Mouse (Mus musculus) CD4-positive, CD25-positive, alpha-beta regulatory T cell, adult 2 months (primary cell): ENCODE data around the gene Dock7.

Experiments
- DNase-seq: peaks from one replicate; pipeline ENCODE4 v3.0.0-alpha.2; 2012; ENCODE audit warnings: low read depth, low spot score

Dock7 gene

DNA sequence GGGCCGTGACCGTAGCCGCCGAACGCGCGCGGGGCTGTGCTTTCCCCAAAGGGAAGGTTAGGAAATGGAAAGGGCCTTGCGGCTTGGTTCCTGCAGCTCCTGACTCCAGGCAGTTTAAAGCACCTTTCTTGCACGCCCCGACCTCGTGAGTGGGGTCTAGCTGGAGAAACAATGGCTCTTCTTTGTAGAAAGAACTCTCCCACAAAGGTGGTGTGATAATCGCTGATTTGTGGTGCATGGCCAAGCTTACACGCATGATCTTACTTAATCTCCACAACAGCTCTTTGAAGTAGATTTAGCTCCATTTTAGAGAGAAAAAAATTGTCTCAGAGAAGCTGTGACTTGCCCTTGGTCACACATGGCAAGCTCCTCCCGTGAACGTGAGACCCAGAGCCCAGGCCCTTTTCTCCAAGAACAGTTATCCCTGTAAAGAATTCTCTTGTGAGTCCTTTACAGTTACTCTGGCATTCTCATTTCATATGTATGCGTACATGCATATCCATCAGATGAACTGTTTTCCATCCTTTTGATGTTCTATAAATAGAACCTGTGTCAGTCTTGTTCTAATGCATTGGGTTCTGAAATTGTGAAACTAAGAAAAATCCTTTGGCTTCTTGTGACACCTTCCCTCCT is 524 bp upstream of the Dock7 start:
- no peak for DNase-seq

DNA sequence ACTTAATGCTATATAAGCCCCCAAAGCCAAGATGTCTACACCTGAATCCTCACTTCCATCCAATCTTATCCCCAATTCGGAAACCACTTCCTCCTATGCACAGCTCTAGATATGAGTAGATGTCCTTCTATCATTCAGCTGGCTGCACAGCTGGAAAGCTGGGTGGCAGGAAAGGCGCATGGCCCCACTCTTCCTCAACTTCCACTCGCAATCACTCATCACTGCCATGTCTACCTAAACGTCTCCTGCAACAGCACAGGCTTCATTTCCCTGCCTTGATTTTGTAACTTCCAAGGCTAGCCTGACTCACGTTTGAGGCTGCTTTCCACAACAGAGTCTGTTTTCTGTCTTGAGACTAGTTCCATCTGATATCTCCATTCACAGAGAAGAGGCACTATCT is 1.7 kb downstream of the Dock7 start:
- no peak for DNase-seq

DNA sequence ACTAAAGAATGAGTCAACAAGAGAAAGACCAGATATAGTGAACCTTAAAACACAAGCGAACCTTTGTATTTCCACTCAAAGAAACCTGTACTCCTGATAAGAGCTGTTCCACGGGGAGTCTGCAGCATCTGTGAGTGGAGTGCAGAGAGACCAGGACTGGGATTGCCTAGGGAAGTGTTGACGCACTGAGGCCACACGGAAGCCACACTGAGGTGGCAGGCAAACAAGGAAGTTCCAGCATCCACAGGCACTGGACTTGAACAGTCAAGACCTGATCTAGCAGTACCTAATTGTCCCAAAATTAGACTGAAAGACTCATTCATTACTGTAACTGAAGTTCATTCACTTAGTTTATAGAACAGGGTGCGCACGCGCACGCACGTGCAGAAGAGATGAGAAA is 4.9 kb downstream of the Dock7 start:
- no peak for DNase-seq

- no peak for DNase-seq
Measured at GRCm38 (mm10) chr4:99111670-99112069, 9.0 kb downstream of the Dock7 start.

GRCm38 (mm10) chr4:99108817-99109216 is 11.9 kb downstream of the Dock7 start:
- no peak for DNase-seq

GRCm38 (mm10) chr4:99102846-99103245 is 17.9 kb downstream of the Dock7 start:
- DNase-seq, result no peak

GRCm38 (mm10) chr4:99100724-99101123 is 20.0 kb downstream of the Dock7 start:
- DNase-seq, result no peak

GRCm38 (mm10) chr4:99091777-99092176 is 28.9 kb downstream of the Dock7 start:
- DNase-seq, result no peak

DNA sequence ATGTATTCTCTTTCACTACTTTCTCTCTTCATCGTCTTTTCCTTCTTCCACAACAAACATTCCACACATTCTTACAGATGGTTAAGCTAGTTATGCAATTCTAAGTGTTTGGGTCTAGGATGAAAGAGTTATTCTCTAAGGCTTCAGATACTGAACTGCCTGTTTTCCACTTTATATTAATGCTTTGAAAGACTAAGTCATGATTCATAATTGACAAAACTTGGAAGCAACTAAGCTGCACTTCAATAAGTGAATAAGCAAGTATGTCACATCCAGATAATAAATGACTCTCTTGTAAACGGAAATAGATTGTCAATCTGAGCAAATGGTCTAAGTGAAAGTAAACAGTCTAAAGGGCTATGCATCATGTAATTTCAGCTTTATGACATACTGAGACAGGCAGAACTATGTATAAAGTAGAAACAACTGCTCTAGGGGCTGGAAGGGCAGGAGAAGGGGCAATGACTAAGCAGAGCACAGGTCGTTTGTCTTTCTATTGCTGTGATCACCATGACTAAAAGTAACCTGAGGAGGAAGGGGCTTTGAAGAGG is 29.5 kb downstream of the Dock7 start:
- no peak for DNase-seq

- DNase-seq, result no peak
Measured at GRCm38 (mm10) chr4:99087760-99088485, 32.8 kb downstream of the Dock7 start.

DNA sequence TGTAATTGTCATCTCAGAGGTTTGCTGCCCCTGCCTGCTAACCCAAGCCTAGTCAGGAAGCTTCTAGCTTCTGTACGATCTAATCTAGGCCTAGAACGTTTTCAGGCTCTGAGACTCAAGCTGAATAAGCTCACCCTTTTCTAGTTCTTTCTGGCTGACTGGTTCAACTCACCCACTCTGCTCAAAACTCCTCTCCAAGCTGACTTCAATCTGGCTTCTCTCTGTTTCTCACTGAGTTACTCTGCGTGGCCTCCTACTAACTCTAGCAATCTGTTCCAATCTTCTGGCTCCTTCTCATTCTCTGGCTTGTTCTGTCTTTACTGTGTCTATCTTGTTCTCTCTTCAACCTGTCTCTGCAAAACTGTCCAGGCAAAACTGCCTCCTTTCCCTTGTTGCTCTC is 36.9 kb downstream of the Dock7 start:
- DNase-seq, result no peak

- no peak for DNase-seq
Measured at GRCm38 (mm10) chr4:99081169-99081568, 39.5 kb downstream of the Dock7 start.

- DNase-seq, result no peak
Measured at GRCm38 (mm10) chr4:99078005-99078404, 42.7 kb downstream of the Dock7 start.

DNA sequence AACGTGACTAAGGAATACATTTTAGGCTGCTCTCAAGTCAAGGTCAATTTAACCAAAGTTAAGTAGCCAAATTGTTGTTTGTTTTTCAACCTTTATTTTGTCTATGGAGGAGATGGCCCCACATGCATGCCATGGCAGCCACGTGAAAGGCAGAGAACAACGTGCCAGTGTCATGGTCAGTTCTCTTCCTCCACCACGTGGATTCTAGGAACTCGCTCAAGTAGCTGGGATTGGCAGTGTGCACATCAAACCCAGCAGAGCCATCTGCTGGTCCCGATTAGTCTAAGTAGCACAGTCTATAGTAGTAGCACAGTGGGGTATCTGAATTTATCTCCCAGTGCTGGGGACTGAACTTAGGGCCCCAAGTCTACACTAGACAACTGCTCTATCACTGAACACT is 51.9 kb downstream of the Dock7 start:
- DNase-seq, result no peak

DNA sequence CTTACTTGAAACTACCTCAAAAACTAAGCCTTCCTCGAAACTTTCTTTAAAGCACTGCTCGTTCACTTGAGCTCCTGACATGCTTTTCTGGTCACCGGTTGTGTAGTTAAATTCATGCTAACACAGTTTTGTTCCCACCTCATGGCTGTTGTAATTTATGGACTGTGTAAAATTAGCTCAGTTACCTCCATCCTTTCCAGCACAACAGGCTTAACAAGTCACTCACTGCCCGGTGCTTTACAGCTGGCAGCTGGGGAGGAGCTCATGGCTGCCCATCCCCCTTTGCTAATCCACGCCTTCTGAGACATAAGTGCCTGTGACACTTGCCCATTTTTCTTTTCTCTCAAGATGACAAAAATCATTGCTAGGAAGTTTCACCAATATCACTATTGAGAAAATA is 56.2 kb downstream of the Dock7 start:
- no peak for DNase-seq

DNA sequence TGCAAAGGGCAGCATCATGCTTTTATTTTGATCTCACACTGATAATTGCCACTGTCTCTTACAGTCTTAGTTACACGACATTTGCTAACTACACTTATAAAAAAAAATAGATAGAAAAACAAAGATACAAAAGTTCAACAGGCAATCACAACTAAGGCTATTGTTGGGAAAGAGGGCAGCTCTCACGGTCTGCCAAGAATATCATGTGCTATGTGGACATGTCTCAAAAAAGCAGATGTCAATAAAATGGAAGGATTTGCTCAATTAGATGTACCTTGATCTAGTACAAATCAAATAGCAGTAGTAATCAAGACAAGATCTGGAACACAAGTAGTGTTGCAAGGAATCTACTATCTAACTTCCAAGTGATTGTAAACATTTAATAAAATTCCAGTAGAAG is 72.1 kb downstream of the Dock7 start:
- DNase-seq, result no peak

GRCm38 (mm10) chr4:99046471-99046870 is 74.2 kb downstream of the Dock7 start:
- DNase-seq, result no peak

DNA sequence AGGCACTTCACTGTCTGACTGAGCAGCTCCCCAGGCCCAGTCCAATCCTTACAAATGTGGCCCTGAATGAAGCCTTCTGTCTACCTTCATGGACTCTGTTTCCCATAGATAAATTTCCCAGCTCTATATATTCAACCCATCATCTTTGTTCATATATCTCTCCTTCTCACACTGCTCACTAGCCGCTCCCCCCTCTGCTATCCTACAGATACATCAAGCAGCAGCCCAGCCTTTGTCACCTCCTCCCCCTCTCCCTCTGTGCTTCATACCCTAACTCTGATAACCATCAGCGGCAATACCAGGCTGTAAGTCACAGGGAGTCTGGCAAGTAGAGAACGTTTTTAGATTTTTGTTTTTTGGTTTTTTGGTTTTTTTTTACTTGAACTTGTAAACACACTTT is 75.9 kb downstream of the Dock7 start:
- no peak for DNase-seq

DNA sequence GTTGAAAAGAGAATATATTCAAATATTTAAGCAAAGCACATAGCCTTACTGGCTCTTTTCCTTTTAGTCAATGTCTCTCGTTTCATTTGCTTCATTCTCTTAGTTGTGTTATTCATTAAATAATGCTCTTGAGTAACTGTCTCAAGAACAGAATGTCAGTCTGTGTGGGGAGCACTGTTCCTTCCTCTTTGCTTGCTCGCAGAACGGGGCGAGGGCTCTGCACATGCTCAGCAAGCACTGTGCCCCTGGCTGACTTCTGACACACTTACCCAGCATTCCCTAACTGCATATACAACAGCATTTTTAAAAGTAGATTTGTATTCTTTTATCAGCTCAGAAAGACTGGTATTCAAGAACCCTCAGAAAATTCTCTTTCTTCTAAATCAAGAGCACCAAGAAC is 87.8 kb downstream of the Dock7 start:
- DNase-seq, result no peak

DNA sequence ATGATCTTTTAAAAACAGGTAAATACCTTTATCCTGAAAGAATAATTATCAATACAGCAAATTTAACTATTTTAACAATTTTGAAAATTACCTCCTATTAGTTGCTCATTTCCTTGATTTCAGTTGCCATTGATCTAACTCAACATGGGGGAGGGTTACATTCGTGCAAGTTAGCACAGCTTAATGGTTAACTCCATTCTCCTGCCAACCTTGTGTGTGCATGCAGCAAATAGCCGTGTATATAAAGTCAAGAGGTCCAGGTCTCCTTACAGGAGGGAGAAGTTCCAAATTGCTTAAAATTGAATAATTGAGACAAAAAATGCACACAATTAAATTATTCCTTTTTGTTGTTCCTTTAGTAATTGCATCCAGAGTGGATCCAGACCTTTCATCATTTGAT is 90.0 kb downstream of the Dock7 start, which contains the start of gene Angptl3:
Gene Angptl3, plus strand, starts transcription at position 269 of the 400 bp plus-strand sequence.
- no peak for DNase-seq

DNA sequence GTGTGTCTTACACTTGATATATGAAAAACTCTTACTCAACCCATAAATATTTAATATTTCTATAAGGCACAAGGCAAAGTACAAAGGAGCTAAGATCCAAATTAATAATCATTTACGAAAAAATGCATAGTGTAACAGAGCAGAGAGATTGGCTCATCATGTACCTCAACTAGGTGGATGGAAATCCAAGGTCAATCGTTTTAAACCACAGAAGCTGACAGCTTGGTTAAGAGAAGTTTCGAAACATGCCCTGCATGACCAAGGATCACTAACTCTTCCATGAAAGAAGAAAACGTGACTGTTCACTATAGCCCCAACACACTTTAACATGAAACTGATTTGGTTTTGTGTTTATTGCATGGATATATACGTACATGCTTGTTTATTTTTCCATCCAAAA is 92.3 kb downstream of the Dock7 start:
- no peak for DNase-seq

DNA sequence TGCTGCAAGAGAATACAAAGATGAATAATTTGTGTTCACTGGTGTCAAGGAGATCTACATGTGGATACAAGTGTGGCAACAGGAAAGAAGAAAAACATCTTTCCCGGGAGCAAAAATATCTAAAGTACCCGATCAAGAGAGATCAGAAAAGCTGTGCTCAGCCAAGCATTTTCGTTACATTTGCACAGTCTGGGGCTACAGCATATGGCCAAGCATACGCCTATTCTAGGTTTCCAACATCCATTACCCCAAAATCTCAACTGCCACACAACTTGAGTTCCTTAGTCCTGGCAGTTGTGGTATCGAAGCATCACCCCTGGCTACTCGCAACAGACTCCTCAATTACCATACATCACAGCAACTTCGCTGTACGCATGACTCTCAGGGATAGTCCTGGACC is 98.5 kb downstream of the Dock7 start:
- no peak for DNase-seq

DNA sequence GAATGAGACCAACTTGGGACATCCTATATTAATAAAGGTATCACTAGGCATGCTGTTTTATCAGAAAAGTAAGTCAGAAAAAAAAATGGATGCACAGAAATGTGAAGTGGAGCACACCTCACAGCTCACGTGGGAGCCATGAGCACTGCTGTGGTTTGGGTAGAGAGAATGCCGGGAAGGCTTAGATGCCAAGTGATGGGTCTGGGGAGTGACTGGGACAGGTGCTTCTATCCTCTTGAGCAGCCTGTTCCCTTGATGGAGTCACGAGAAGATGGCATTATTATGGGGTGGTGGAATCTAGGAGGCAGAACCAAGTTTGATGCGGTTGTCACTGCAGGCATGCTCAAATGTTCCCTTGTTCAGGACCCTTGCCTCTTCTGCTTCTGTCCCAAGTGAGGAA is 109.7 kb downstream of the Dock7 start:
- no peak for DNase-seq
